Mouse (Mus musculus) mesoderm, embryonic 11.5 days (tissue): ENCODE measurements around the gene Glis2.

Source experiments
- DNase-seq: peaks from one replicate; pipeline ENCODE4 v3.0.0-alpha.2; 2012; ENCODE audit warnings: low read depth, low spot score

Gene Glis2

DNA sequence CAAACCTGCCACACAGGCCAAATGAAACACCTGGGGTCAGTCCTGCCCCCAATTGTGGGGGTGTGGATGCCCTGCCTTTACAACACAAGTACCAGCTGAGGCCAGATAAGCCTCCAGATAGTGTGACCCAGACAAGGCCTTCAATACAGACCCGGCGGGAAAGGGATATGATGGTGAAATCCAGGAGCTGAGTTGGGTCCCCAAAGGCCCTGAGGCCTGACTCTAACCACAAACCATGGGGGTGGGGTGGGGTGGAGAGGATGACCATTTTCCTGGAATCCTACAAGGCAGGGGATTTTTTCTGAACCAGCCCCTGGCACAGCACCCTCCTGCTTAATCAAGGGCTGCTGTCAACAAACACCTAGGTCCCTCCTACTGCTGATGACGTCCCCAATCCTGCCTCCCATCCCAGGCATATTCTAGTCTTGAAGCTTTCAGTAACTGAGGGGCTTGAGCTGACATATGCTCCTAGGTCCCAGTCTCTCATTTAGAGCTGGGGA is 44.4 kb downstream of the Glis2 start:
- DNase-seq: no peak

DNA sequence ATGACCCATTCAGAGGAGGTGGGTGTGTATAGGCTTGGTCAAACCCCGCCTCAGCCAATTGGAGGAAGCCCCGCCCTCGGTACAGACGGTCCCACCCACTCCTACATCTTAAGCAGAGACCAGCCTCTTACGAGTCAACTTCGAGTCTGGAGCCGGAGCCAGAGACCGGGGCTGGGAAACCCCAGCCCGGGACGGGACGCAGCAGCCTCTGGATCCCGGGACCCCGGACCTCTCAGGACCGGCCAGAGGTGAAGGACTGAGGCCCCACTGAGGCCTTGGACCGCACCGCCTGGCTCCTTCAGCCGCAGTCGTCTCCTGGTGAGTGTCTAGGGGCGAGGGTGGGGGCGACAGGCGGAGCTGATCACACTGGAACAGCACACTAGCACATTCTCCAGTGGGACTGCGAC is 45.3 kb downstream of the Glis2 start, which contains the start of the genes Vasn and Dnaja3:
Gene Vasn, plus strand, starts transcription at position 111 of the 407 bp plus-strand sequence.
Gene Dnaja3, plus strand, starts transcription at position 159 of the 407 bp plus-strand sequence.
- peak; percentile 89 for DNase-seq

DNA sequence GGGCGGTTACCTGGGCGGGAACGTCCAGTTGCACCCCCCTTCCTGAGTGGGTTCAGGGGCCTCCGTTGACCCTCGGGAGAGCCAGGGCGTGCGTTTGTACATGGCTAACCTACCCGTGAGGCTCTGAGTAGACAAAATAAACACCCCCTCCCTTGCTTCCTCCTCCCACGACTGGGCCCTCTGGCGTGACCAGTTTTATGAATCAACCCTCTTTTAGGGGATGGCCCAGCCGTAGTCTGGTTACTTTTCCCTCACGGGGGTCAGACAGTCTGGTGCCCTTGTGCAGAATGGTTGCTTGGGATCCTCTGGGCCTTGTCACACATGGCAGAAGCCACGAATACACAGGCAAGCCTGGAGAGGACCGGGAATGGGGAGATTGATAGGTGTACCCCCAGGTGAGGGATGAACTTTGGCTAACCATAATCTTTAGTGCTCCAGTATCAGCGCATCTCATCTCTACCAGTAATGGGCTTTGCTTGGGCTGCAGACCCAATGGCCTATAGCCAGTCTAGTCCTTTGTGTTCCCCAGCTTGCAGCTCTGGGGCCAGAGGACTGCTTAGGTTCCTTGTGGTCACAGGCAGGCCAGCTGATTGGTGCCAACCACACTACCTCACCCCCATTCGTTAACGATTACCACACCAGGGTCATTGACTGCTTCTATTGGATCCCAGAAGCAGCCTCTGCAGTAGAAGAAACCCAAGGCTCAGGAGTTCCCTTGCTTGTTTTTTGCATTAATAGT is 45.9 kb downstream of the Glis2 start:
- peak; percentile 47 for DNase-seq

DNA sequence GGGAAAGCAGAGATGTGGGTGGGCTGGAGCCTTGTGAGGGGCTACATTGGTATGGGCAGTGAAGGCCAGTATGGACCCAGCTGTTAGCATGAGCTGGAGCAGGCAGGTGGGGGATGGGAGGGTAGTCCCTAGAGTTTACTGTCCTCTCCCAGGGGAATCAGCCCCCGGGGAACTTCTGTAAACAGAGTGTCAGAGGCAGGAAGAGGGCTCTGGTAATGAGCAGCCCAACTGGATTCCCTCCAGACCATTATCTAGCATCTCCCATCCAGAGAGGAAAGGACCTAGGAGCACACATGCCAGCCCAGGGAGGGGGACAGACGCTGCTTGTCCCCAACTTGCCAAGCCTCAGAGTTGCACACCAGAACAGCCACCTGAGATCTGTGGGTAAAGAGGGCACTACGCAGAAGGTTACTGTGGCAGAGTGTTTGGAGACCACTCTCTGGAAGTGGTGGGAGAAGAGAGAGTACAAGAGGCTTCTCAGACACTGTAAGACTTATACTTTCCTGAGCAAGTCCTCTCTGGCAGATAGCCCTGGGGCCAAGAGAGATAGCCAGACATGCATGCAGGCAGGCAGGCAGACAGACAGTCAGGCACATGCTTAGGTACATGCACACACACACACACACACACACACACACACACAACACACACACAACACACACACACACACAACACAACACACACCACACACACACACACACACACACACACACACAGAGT is 46.8 kb downstream of the Glis2 start:
- no peak for DNase-seq

DNA sequence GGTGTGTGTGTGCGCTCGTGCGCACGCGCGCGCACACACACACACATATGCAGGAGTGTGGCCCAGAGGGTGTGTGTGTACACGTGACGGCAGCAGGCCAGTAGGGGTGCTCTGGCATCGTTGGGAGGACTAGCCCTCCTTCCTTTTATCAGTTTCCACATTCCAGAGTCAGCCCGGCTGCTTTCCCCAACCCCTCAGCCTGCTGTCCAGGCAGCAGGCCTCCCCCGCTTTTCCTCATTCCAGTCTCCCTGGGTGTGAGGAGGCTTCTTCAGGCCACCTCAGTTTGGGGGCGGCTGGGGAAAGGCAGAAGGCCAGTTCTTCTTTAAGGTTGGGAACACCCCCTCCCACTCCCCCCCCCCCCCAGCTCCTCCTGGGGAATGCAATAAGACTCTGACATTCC is 47.7 kb downstream of the Glis2 start:
- peak; percentile 77 for DNase-seq

DNA sequence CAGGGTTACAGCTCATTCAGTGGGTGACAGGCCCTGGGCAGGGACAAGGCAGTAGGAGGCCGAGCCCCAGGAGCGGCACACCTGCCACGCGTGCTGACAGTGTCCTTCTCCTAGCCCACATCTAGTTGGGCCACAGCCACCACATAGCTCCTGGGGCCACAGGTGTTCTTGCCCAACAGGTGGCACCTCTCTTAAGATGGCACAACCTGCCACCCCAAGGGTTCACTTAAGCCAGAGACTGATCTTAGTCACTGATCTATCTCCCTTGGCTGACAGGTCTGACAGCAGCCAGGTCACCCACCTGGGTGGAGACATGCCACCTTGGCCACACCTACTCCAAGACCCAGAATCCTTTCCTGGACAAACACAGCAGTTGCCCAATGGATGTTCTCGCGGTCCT is 48.4 kb downstream of the Glis2 start:
- no peak for DNase-seq

DNA sequence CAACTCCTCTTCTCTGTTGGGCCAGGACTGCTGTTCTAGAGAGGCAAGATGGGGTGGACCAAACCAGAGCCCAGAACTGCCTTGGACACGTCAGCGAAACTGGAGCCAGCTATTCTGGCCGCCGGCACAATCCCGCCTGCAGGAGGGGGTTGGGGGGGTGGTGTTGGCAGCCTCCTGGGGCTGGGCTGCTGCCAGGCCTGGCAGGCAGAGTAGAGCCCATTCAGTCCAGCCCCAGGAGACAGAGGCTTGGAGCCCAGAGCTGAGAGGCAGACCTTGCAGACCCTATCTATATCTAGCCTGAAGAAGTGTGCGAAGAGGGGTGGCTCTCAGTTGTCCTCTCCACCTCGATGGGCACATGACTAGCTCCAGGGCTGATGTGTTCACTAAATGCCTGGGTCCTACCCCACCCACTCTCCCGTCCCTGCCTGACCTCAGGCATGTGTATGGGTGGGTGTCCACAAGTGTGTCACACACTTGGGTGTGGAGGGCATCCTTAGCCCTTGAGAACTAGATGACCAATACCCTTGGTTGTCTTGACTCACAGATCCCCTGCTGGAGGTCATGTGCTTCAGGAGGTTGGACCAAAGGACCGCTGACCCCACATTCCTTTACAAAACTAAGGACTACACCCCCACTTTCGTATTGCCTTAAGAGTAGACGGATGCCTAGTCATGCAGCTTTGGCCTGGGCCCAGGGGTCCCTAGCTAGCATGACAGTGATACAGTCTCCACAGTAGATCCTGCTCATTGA is 49.3 kb downstream of the Glis2 start:
- DNase-seq: no peak

DNA sequence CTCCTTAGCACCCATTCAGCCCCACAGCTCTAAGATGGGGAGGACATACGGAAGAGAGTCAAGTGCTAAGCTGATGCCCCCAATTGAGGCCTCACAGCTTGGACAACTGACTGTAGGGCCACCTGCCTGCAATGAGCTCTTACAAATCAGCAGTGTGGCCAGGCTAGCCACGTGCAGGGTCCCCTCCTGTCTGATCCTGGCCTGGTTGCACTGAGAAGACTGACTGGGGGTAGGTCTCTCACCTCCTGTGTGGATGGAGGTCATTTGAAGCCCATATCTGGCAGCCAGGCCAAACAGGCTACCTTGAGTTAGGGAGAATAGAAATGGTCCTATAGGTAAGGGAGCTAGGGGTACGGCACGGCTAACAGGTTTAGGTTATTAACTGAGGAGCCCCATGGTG is 51.4 kb downstream of the Glis2 start:
- DNase-seq: no peak

DNA sequence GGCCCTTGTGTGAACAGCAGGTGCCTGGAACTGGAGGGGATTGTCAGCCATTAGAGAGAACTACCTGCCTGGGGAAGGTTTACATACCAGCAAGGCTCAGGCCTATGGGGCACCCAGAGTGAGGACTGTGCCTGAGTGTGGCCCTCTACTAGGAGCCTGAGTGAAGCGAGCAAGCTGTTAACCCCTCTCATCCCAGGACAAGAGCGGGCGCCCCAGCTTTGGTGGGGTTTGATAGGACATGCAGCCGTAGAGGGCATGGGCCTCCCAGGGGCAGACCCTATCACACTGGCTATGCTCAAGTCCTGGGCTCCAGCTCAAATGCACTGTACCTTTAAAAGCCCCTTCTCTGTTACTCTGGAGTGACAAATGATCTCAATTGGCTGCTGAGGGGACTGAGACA is 52.3 kb downstream of the Glis2 start:
- DNase-seq: no peak

DNA sequence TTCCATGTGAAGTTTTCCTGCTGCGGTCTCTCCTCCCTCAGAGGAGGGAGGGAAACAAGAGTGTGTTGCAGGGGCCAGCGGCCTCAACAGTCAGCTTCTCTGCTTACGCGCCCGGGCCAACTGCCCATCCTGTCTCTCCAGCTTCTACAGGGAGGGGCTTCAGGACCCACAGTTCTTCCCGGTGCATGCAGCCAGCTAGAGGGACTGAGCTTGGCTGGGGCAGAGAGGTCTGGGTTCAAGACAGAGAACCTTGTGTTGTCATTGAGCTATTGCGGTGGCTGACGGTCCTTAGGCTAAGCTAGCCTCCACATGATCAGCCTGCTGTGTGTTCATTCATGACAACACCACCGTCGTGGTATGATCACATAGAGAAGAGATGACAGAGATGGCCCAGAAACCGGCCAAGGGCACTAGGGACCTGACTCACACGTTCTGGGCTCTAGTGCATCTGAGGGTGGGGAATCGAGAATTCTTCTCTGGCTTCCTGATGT is 53.2 kb downstream of the Glis2 start:
- DNase-seq: no peak

DNA sequence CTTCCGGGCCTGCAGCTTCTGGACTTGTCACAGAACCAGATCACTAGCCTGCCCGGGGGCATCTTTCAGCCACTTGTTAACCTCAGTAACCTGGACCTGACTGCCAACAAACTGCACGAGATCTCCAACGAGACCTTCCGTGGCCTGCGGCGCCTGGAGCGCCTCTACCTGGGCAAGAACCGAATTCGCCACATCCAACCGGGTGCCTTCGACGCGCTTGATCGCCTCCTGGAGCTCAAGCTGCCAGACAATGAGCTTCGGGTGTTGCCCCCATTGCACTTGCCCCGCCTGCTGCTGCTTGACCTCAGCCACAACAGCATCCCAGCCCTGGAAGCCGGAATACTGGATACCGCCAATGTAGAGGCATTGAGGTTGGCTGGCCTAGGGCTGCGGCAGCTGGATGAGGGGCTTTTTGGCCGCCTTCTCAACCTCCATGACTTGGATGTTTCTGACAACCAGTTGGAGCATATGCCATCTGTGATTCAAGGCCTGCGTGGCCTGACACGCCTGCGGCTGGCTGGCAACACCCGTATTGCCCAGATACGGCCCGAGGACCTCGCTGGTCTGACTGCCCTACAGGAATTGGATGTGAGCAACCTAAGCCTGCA is 54.0 kb downstream of the Glis2 start:
- DNase-seq: no peak

DNA sequence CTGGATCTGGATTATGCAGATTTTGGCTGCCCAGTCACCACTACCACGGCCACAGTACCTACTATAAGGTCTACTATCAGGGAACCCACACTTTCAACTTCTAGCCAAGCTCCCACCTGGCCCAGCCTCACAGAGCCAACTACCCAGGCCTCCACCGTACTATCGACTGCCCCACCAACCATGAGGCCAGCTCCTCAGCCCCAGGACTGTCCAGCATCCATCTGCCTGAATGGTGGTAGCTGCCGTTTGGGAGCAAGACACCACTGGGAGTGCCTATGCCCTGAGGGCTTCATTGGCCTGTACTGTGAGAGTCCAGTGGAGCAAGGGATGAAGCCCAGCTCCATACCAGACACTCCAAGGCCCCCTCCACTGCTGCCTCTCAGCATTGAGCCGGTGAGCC is 54.7 kb downstream of the Glis2 start:
- no peak for DNase-seq

DNA sequence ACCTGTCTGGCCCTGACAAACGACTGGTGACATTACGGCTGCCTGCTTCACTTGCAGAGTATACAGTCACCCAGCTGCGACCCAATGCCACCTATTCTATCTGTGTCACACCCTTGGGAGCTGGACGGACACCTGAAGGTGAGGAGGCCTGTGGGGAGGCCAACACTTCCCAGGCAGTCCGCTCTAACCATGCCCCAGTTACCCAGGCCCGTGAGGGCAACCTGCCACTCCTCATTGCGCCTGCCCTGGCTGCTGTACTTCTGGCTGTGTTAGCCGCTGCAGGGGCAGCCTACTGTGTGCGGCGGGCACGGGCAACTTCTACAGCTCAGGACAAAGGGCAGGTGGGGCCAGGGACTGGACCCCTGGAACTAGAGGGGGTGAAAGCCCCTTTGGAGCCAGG is 55.2 kb downstream of the Glis2 start:
- no peak for DNase-seq

DNA sequence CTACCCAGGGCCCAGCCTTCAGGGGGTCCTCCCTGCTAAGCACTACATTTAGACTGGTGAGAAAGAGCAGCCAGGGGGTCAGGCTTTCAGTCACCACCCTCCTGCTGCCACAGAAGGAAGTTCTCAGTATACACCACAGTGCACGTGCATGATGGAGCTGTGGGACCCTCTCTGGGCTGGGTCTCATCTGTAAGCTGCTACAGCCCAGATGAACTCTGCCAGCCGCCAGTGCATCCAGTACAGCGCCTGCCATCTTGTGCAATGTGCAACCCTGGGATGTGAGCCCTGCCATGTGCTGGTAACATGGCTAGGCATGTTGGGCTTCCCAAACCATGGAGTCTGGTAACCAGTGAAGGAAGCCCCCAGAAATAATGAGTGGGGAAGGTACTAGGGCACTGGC is 55.6 kb downstream of the Glis2 start:
- DNase-seq: no peak

DNA sequence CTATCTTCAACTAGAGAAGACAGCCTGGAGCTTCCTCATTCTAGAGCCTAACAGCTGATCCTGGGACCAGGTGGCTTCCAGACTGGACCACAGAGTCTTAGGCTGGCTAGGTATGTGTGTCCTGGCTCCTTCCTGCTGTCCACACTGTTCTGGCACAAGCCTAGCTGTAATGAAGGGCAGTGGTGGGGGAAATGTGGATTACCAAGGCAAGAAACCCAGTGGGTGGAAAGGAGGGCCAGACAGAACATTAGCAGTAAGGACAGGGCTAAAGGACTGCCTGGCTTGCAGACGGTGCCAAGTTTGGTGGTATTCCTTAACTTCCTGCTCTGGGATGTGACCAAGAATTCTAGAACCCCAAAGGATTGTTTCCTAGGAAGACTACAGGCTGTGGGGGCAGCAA is 56.6 kb downstream of the Glis2 start:
- DNase-seq: no peak

DNA sequence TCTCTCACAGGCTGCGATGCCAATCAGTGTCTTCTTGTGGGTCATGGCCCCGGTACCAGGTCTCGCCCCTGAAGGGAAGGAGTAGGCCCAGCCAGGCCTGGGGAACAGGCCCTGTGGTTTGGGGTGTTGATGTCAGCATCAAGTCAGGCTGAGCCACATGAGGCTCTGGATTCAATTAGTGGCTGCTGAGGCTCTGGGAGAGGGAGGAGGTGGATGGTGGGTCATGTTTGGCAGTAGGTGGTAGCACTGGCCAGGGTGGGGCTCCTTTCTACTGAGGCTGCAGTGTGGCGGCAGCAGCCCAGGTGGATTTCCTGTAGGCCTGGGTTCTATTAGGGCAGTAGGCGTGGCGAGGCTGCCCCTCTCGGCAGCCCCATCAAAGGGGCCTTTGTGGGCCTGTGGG is 57.1 kb downstream of the Glis2 start:
- DNase-seq: peak; percentile 63

DNA sequence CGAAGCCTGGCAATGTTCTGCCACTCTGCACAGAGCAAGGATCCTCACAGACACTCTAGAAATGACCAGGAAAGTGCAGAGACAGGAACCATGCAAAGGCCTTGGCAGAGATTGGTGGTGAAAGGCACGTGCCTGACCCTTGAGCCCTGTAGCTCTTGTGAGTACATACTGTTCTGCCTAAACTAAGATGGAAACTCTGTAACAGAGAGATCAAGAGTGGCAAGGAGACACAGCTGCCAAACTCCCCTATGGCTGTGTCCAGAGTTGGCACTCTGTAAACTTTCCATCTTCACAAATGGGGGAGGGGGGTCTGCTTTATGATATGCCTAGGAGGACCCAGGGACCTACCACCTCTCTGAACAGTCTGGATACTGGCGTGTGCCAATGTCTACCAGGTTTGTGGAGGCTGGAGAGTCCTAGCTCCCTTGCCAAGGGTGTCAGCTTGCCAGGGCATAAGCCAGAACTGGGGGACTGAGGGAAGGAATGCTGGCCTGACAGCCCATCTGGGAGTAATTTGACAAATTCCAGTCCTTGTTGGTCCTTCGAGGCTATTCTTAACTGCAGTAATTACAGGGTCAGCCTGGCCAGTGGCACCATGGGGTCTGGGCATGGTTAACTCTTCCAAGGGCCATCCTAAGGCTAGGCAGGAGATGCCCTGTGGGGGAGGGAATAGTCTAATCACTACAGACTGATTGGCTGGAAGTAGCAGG is 58.3 kb downstream of the Glis2 start:
- DNase-seq: peak; percentile 26

DNA sequence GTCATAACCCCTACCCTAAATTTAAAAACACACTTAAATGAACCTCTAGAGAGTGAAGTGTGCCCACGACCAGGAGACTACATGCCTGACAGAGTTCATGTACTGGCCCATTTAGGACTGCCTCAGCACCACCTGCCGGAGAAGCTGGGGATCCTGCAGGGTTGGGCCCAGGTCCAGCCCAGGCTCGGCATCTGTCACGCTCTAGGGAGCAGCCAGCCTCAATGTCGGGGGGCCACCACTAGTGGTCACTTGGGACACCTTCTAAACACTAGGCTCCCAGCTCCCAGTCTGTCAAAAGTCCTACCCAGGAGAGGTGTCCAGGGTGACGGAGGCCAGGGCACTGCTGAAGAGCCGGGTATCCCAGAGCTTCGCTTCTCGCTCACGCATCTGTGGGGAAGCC is 60.2 kb downstream of the Glis2 start:
- DNase-seq: no peak

DNA sequence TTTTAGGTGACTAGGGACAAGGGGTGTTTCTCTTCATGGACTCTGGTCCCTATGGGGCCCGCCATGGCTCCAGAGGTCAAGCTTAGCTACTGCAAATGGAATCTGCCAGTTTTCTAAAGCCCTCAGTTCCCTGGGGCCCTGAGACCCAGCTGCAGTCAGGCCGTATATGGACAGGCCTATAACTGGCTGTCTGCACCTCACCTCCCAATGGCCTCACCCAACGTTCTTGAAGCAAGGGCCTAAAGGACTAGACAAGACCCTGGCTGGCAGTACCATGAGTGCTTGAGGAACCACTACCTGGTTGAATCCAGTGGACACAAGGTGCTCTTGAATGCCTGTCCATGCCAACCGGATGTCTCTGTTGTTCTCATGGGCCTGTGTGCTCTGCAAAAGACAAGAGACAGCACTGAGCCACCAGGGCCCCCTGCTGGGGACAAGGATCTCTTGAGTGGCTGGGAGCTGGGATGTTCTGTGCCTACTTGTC is 60.8 kb downstream of the Glis2 start:
- no peak for DNase-seq

DNA sequence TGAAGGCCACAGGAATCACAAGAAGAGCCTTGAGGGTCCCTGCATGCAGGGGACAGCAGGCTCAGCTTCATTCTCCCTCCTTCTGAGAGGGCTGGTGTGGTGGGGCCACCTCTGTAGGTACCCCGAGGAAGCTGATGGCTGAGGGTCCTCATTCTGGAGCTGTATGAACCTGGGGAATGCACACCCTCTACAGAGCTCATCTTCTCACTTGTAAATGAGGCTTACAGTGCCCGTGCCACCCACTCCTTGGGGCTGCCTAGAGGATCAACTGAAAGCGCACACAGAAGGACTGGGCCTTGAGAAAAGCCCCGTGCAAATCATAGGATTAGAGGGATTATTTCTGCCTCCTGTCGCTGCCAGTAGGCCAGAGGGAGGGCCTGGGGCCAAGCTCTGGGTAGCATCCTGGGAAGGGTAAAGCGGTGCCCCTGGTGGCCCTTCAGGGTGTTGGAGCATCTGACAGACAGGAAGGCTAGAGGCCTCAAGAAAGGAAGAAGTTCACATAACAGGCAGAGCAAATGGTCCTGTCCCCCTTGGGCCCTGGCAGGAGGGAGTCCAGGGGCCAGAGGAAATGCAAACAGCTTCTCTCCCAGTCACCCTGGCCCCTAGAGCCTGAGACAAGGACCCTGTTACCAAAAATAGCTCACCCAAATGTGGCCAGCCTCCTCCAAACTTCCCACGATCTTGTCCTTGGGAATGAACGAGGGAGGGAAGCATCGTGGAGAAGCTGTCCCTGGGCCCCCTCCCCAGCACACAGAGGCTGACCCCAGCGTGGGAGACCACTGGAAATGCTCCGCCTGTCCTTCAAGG is 61.5 kb downstream of the Glis2 start:
- DNase-seq: no peak
